Mouse (Mus musculus): ENCODE measurements around the gene Cdc42ep1.

The Cdc42ep1 gene

DNA sequence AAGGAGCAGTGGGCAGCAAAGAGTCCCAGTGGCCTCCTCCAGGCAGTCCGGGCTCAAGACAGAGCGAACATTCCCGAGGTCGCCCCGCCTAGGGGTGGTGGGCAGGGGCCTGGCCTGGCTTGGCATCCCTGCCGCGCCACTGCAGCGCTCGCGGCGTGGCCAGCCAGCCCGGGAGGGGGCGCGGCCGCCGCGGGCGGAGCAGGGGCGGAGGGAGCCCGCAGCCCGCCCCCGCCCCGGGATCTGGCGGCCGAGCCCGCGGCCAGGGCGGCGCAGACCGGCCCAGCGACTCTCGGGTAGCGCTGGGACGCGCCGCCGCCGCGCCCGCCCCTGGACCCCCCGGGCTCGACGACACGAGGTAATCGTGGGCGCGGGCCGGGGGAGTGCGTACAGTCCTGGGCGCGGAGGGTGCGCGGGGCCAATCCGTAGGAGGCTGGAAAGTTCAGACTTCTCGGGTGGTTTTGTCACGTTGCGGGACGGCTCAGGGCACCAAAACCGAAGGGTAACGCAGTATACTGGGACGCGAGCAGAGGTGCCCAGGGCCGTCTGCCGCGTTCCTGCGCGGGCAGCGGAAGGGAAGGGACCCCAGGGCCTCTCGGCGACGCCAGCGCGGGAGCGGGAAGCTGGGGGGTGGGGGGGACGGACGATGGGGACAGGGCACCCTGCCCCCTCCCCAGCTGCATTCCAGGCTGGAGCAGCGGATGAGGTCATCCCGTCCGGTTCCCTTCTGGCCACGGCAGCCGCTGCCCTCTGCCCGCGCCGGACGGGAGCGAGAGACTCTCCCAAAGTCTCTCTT is at the start of gene Cdc42ep1:
Gene Cdc42ep1 (plus strand): TSS at position 254 of the 793 bp plus-strand sequence.
- no peak for DNase-seq (ENCODE audit: low read depth, low spot score)

DNA sequence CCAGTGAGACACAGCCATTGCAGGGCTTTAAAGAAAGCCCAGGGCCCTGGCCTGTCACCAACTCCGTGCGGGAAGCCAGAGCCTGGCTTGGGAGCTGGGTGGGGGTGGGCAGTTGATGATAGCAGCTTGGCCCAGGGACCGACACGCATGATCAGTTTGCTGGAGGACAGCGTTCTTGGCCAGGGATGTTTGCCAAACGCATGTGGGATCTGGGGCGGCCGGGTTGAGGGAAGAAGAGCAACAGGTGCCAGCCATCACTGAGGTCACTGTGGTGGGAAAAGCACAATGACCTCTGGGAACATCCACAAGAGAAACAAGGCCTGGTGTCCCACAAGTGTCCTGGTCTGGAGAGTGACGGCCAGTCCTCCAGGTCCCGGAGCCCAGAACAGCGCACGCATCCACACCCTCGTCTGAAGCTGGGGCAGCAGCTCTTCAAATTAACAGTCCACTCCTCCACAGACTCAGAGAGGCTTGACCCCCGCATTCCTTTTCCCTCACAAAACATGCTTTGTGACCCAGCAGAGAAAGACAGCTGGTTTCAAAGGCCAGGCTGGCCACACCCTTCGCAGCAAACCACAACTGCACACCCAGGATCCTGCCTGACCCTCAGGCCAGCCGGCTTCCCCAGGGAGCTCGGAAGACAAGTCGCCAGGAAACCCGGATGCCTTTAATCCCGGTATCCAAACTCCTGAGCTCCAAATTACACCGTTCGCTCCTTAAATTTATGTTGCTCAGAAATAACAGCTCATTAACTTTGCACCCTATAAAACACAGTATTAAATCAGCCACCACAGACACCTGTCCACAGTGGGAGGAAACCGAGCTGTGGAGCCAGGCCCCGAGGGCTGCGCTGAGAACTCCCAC is 46.0 kb upstream of the Cdc42ep1 start:
- no peak for DNase-seq (ENCODE audit: low read depth, low spot score)

DNA sequence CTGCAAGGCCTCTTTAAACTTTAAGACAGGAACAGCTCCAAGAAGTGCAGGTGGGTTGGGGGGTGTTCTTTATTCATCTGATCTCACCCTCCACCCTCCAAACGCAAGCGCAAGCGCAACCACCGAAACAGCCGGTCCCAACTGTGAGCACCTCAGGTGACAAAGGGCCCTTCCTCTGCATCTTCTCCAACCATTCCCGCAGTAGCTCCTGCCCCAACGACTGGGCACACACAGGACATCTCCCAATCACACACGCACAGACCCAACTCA is 45.4 kb upstream of the Cdc42ep1 start:
- DNase-seq (ENCODE audit: low read depth, low spot score), result no peak

DNA sequence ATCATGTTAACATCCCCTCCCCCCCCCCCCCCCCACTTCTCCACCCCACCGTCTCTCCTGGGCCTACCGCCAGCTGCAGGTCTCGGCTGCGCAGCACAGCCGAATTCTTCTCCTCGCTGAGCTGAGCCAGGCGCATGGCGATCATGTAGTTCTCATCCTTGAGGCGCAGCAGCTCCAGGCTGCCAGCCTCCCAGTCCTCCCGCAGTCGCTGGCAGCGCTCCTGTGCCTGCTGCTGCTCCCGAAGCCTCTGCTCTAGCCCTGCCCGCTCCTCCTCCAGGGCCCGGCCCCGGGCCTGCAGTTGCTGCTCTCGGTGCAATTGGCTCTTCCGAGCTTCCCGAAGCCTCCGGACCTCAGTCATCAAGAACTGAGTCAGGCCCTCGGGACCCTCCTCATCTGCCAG is 43.4 kb upstream of the Cdc42ep1 start:
- no peak for DNase-seq (ENCODE audit: low read depth, low spot score)

DNA sequence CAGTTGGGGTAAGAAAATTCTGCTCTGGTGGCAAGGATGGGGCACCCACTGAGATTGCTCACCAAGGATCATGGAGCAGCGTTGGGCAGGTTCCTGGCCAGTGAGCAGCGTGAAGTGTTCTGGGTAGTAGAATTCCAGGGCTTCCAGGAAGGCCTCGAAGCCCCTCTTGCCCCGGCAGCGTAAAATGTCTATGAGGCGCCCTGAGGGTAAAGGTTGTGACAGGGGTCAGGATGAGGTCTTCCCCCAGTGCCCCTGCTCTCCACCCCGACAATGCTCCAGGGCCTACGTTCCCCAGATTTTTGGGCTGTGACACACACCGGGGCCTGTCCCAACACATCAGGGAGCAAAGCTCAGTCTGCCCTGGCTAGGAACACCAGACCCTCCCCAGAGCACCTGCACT is 40.9 kb upstream of the Cdc42ep1 start:
- DNase-seq (ENCODE audit: low read depth, low spot score), result no peak

DNA sequence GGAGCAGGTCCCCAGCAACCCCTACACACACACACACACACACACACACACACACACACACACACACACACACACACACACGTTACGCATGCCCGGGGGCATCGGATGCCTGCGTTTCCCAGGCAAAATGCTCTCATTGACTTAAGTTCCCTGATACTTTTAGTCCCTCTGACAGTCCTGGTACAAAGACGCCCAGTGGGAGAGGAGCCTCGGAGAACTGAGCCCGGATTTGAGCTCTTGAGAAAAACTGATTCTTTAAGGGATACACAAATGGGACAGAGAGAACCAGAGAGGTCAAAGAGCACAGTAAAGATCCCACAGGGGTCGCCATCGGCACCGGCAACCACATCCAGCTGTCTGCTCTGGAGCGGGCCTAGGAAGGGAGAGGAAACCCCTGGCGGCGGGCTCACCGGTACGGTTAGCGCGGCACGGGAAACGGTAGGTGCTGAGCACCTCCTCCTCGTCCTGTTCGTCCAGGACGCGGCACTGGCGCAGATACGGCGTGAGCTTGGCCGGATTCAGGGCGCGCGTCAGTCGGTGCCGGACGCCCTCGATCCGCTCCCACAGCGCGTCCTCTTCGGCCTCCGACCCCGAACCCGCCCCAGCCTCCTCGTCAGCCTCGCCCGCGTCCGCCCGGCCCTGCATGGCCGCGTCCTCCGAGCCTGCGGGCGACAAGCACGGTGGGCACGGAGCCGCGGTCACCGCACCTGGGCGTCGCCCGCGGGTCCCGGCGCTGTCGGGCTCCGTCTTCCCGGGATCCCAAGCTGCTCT is 40.3 kb upstream of the Cdc42ep1 start:
- no peak for DNase-seq (ENCODE audit: low read depth, low spot score)

DNA sequence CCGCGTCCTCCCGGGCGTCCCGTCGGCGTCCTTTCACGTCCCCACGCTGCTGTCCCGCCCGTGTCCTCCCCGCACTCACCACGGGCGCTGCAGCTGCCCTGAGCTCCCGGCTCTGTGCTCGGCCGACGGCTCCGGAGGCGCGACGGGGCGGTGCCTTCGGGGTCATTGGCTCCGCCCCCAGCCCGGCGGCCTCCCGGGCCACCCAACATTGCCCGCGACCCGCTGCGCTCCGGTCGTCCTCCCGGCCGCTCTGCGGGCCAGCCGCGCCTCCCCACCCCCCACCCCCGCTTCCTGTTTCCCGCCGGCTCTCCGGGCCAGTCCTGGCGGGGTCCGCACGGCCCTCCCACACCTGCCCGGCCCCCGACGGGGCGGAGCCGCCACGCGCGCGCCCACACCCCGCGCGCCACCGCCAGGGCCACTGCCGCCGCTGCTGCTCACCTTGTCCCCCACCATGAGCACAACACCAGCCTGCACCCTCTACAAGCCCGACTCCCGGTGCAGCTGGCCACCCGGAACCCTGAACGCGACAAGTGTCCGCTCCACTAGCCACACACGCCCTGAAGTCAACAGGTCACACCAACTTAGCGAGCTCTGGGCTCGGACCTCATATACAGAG is 39.5 kb upstream of the Cdc42ep1 start, which contains the start of gene Card10:
Gene Card10 (minus strand): TSS at position 267 of the 616 bp plus-strand sequence.
- DNase-seq (ENCODE audit: low read depth, low spot score), result peak; percentile 28

DNA sequence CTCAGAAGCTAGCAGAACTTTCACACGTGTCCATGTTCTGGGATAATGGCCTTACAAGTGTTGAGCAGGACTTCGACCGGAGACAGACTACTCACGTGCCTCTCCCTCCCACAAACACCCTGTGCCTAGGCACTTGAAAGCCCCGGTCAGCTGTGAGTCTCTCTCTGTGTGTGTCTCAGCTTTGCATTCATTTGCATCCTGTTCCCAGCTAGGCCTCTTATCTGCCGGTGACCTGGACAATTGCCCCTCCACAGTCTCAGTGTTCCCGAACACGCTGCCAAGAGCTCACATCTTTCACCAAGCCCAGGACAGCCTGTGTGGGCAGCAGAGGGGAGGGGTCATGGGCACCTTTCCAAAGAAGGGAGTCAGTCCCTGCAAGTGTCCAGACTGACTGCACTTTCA is 38.9 kb upstream of the Cdc42ep1 start:
- DNase-seq (ENCODE audit: low read depth, low spot score), result no peak

DNA sequence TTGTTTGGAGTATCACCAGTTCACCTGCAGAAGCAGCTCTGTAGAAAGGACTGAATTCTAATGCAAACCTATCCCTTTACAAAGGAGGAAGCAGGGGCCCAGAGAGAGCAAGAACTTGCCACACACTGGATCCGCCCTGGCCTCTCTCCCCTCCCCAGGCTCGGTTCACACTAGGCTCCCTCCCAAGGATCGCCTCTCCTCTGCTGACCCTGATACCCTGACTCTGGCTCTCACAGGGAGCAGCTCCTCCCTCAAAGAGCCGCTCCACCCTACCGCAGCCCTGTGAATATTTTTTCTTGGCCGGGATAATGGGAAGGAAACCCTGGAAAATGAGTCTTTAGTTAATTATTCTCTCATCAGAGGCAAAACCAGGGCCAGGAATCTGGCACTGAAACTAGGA is 38.1 kb upstream of the Cdc42ep1 start:
- DNase-seq (ENCODE audit: low read depth, low spot score), result no peak

DNA sequence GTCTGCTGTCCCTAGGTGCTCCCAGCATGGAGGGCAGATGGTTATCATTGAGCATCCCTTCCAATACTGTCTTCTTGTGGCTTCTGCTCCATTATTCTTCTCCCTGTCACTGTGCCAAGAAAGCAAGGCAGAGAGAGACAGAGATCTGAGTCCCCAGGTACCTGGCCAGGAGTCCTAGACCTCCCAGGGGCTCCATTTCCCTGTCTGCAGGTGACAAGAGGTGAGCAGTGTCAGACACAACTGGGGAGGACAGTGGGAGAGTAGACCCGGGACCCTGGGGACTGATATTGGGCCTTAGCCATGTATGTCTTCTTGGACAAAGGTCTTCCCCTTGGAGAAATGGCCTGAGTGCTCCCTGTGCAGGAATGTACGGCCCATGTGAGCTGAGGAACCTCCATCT is 37.1 kb upstream of the Cdc42ep1 start:
- DNase-seq (ENCODE audit: low read depth, low spot score), result no peak

DNA sequence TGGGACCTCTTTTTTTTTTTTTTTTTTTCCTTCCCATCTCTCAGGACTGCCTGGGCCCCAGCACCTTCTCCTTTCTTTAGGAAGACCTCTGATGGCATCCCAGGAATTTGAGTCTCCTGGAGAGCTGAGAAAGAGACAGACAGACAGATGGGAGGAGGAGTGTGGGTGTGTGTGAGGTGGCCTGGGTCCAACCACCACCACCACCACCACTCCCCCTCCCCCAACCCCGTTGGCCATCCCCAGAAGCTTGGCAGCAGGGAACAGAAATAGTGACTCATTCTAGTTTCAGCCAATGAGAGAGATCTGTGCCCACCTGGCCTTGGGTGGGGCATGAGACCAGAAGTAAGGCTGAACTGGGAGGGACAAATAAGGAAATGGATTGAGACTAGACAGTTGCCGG is 35.8 kb upstream of the Cdc42ep1 start:
- no peak for DNase-seq (ENCODE audit: low read depth, low spot score)

DNA sequence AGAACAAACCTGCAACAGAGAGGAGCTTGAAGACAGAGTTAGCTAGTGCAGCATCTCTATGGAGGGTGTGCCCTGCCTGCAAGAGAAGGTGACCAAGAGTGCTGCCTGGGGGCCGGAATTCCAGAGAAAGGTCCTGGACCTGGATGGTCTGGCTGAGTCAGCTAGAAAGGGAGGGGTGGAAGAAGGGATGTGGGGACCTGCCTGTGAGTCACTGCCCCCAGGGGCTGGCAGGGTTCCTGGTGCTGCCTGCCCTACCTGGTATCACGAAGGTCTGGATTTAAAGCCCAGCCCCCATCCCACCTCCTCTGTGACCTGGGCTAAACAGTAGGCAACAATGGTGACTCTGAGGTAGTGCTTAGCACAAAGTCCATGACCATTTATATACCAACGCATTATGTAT is 35.3 kb upstream of the Cdc42ep1 start:
- DNase-seq (ENCODE audit: low read depth, low spot score), result no peak

DNA sequence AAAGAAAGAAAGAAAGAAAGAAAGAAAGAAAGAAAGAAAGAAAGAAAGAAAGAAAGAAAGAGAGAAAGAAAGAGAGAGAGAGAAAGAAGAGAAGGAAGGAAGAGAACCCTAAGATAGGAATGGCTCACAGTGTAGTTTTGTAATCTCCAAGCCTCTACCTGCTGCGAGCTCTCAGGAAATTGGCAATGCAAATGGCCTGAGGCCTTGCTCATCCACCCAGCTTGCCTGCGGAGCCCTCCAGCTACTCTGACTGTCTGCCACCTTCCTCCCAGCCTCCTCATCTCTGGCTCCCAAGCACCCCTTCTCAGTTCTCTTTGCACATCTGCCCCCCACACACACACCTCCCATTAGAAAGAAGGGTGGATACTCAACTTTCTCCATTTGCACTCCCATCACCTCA is 33.4 kb upstream of the Cdc42ep1 start:
- DNase-seq (ENCODE audit: low read depth, low spot score), result no peak

DNA sequence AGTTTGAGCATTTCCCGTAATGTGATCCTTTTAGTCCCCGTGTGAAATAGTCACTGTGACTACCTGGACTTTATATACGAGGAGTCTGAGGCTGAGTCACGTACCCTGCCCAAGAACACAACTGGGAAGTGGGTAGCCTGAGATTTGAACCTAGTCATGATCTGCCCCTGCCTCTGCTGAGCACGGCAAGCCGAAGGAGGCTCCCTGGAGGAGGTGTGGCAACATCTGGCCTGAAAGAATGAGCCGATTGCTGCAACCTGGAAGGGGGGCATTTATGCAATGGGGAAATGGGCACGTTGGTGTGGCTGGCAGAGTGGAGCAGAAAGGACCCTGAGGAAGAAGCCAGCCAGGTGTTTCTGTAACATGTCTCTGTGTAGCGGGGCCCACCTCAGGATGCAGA is 32.7 kb upstream of the Cdc42ep1 start:
- no peak for DNase-seq (ENCODE audit: low read depth, low spot score)

DNA sequence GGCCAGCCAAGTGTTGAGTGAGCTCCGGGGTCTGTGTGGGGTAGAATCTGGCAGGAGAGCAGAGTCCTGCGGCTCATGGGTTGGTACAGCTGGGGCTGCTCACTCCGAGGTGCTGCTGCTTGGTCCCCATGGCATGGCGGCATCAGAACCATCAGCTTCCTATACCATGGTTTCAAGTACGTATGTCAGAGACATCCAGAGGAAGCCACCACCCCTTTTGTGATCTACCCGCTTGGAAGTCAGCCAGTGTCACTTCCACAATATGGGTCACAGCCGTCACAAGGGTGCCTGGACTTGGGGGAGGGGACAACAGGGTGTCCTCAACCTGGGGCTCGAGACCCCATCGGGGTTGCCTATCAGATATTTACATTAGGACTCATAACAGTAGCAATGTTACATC is 32.3 kb upstream of the Cdc42ep1 start:
- no peak for DNase-seq (ENCODE audit: low read depth, low spot score)

DNA sequence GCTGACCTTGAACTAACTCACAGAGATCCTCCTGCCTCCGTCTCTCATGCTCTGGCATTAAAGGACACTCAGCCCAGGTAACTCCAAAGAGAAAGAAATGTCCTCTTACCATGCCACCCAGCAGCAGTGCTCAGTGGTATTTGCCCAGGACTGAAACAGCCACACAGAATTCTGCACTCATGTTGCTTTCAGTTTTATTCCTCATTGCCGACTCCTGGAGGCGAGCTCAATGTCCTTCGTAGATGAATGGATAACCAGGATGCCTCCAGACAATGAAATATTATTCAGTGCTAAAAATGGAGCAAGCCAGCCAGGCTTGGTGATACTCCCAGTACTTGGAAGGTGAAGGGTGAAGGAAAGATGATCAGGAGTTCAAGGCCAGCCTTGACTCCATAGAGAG is 28.8 kb upstream of the Cdc42ep1 start:
- DNase-seq (ENCODE audit: low read depth, low spot score), result no peak

DNA sequence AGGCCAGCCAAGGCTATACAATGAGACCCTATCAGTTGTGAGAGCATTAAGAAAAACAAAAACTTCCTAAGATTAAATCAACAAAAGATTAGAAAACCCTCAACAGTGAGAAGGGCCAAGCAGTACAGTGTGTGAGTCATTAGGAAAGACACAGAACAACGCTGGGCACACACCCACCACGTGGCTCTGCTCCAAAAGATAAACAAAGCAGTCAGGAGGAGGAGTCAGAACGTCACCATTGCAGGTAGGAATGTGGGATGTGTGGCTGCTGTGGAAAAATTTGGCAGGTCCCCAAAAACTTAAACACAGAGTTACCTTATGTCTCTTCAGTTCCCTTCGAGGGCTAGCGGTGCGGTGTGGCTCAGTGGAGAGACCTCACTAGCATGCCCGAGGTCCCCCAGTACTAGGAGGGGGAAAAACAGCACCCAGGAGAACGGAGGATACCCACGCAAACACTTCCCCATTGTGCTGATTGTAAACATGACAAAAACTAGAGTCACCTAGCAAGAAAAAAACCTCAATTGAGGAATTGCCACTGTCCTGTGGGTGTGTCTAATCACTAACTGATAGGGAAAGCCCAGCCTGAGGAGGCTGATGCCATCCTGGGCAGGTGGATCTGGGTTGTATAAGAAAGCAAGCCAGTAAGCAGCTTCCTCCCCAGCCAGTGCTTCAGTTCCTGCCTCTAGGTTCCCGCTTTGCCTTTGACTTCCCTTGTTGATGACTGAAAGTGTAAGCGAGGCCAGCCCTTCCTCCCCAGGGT is 26.9 kb upstream of the Cdc42ep1 start:
- DNase-seq (ENCODE audit: low read depth, low spot score), result no peak

DNA sequence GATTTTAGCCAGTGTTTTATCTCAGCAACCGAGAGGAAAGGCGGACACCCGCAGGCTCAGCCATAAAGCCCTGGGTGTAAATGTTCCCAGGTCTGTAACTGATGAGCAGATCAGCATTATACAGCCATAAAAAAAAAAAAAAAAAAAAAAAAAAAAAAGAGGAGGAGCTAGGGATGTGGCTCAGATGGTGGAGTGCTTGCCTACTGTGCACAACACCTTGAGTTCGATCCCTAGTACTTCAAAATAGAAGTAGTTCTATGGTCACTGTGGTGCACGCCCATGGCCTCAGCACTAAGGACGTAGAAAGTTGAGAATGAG is 26.4 kb upstream of the Cdc42ep1 start:
- DNase-seq (ENCODE audit: low read depth, low spot score), result no peak

DNA sequence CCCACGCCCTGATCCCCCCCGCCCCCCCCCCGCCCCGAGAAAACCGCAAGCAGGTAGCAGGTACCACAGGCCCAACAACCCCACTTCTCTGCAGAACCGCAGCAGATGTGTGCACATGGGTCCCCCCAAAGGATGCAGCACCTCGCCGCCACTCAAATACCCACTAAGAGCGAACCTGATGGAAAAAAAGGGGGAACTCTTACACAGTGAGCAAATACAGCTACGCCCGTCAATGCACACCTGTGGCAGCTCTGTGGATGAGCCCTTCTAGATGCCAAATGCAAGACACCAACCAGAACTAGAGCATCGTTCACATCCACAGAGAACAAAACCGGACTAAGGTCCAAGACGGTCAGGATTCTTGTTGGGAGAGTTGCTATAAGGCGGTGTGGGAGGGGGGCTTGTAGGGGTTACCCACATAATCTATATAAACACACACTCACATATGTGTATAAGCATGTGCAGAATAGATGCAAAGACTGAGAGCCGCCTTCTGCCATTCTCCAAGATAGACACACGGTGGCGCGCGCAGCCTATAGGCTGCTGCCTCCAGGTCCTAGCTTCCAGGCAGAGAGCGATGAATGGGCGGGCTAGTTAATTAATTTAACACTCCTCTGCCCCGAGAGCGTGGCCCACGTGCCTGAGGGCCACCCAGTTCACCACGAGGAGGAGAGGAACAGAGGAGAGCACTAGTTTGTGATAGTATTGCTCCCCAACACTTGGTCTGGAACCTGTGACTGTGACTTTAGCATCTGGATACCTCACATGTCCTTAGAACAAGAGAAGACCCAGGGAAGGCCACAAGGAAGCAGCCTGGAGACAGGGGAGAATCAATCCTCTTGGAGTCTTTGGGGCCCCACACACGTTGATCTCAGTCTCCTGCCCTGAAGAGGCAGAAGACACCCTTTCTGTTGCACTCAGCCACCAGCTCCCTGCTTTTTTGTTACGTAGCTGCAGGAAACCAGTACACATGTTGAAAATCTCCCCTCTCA is 15.9 kb upstream of the Cdc42ep1 start:
- DNase-seq (ENCODE audit: low read depth, low spot score), result peak; percentile 65

DNA sequence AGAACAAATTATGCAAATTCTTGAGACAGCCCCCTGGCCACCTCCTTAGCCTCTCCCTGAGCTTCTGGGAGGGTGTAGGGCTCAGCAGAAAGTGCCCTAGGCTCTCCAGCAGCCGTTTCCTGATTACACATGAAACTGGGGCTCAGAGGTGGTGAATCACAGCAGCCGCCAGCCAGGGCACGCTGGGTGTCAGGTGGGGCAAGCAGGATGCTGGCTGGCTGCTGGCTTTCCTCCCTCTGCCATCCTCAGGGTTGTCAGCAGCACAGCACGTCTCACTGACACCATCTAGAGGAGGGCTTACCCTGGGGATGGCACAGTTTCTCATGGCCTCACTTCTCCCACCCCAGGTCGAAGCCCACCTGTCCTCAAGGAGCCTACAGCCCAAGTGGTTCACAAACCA is 14.1 kb upstream of the Cdc42ep1 start:
- DNase-seq (ENCODE audit: low read depth, low spot score), result no peak

Data from retina, postnatal 7 days (tissue).